In genomic region chr9:107727041-107727440, GRCm38 (mm10) we compare ENCODE assay signal across 14 mouse cellular contexts. TPM values are rescaled to one million over a fixed set of nuclear protein-coding genes. Genes with fewer than 3 reads are reported as not detected.
DNase-seq lines count a peak whose midpoint lies in the region; ATAC-seq lines count a peak whose summit lies in the region.
"Had no signal": no experiment of that assay in that cellular context is flagged by ENCODE, and none has a peak within 500 bp of the region (broad histone marks: within the 10 kb centered on the region; RNA-seq: fewer than 3 reads in every experiment).

No protein-coding gene starts in this region.

- DNase-seq in heart, embryonic 10.5 days (ENCODE audit: low spot score): no peak
- peak; percentile 49 for DNase-seq in MN1 (ENCODE audit: low spot score)
- no peak for DNase-seq in cerebellum, postnatal 10 days
- no peak for DNase-seq in spleen, postnatal 4 days (ENCODE audit: low spot score in 2 of 2)
- DNase-seq: adrenal gland, adult 8-10 months; cerebellum, adult 11 months; thymus, postnatal 14 days had no signal

- H3K4me3 ChIP-seq in heart, embryonic 10.5 days: no peak overlapping the region
- no peak overlapping the region for H3K4me3 ChIP-seq in heart, embryonic 11.5 days (ENCODE audit: low read depth, low read length)
- no peak overlapping the region for H3K4me3 ChIP-seq in embryonic facial prominence, embryonic 13.5 days
- no peak overlapping the region for H3K4me3 ChIP-seq in limb, embryonic 13.5 days
- H3K4me3 ChIP-seq in intestine, embryonic 15.5 days (replicated peaks): no peak overlapping the region
- H3K4me3 ChIP-seq: heart, embryonic 15.5 days had no signal

- WGBS in heart, embryonic 10.5 days: 60% methylated on average over 3 of the region's 3 CpGs
- 57% methylated on average over 3 of the region's 3 CpGs for WGBS in heart, embryonic 11.5 days (ENCODE audit: insufficient replicate concordance)
- WGBS in embryonic facial prominence, embryonic 13.5 days: 37% methylated on average over 3 of the region's 3 CpGs
- WGBS in limb, embryonic 13.5 days: 40% methylated on average over 3 of the region's 3 CpGs
- WGBS in intestine, embryonic 15.5 days: 53% methylated on average over 3 of the region's 3 CpGs

- no peaks in the 10 kb centered on the region for H3K36me3 ChIP-seq in heart, embryonic 10.5 days
- no peaks in the 10 kb centered on the region for H3K36me3 ChIP-seq in heart, embryonic 11.5 days (ENCODE audit: control insufficient read depth, insufficient read depth, low read length)
- no peaks in the 10 kb centered on the region for H3K36me3 ChIP-seq in embryonic facial prominence, embryonic 13.5 days
- H3K36me3 ChIP-seq in limb, embryonic 13.5 days: no peaks in the 10 kb centered on the region
- H3K36me3 ChIP-seq in intestine, embryonic 15.5 days: no peaks in the 10 kb centered on the region
- H3K36me3 ChIP-seq: heart, embryonic 15.5 days had no signal

- no peak overlapping the region for H3K9ac ChIP-seq in heart, embryonic 11.5 days (ENCODE audit: low read depth, low read length)
- H3K9ac ChIP-seq in embryonic facial prominence, embryonic 13.5 days: no peak overlapping the region; the same call in 1 of the 2 replicates
- no peak overlapping the region; the same call in none of the 2 replicates for H3K9ac ChIP-seq in limb, embryonic 13.5 days
- H3K9ac ChIP-seq in intestine, embryonic 15.5 days: no peak overlapping the region
- H3K9ac ChIP-seq: heart, embryonic 15.5 days had no signal

- H3K27me3 ChIP-seq in heart, embryonic 10.5 days (ENCODE audit: insufficient read depth, poor library complexity, severe bottlenecking): peaks cover 23% of the 10 kb centered on the region
- H3K27me3 ChIP-seq in heart, embryonic 11.5 days (ENCODE audit: control insufficient read depth, insufficient read depth, low read length): peaks cover 13% of the 10 kb centered on the region
- H3K27me3 ChIP-seq in embryonic facial prominence, embryonic 13.5 days: no peaks in the 10 kb centered on the region
- no peaks in the 10 kb centered on the region for H3K27me3 ChIP-seq in limb, embryonic 13.5 days
- H3K27me3 ChIP-seq in intestine, embryonic 15.5 days (replicated peaks): no peaks in the 10 kb centered on the region
- H3K27me3 ChIP-seq: Patski had no signal

- no peaks in the 10 kb centered on the region for H3K9me3 ChIP-seq in heart, embryonic 10.5 days
- H3K9me3 ChIP-seq in heart, embryonic 11.5 days (replicated peaks; ENCODE audit: control insufficient read depth, low read length): no peaks in the 10 kb centered on the region
- no peaks in the 10 kb centered on the region for H3K9me3 ChIP-seq in embryonic facial prominence, embryonic 13.5 days
- no peaks in the 10 kb centered on the region for H3K9me3 ChIP-seq in limb, embryonic 13.5 days
- H3K9me3 ChIP-seq in intestine, embryonic 15.5 days: no peaks in the 10 kb centered on the region
- H3K9me3 ChIP-seq: heart, embryonic 15.5 days had no signal

- peaks cover 68% of the 10 kb centered on the region for H3K4me1 ChIP-seq in heart, embryonic 10.5 days
- peaks cover 30% of the 10 kb centered on the region for H3K4me1 ChIP-seq in heart, embryonic 11.5 days (ENCODE audit: control insufficient read depth, insufficient read depth, low read length)
- peaks cover 91% of the 10 kb centered on the region for H3K4me1 ChIP-seq in embryonic facial prominence, embryonic 13.5 days
- H3K4me1 ChIP-seq in limb, embryonic 13.5 days: peaks cover 94% of the 10 kb centered on the region
- H3K4me1 ChIP-seq in intestine, embryonic 15.5 days (replicated peaks): peaks cover 38% of the 10 kb centered on the region

- H3K4me2 ChIP-seq in heart, embryonic 11.5 days: no peak overlapping the region
- no peak overlapping the region for H3K4me2 ChIP-seq in embryonic facial prominence, embryonic 13.5 days
- H3K4me2 ChIP-seq in limb, embryonic 13.5 days (replicated peaks): no peak overlapping the region
- H3K4me2 ChIP-seq in intestine, embryonic 15.5 days (replicated peaks): no peak overlapping the region
- H3K4me2 ChIP-seq: heart, embryonic 15.5 days had no signal

- peak overlapping the region; percentile 25 for H3K27ac ChIP-seq in heart, embryonic 10.5 days
- H3K27ac ChIP-seq in heart, embryonic 11.5 days (ENCODE audit: low read depth, low read length): no peak overlapping the region
- peak overlapping the region; percentile 29 for H3K27ac ChIP-seq in embryonic facial prominence, embryonic 13.5 days
- H3K27ac ChIP-seq in limb, embryonic 13.5 days: peak overlapping the region; percentile 48
- no peak overlapping the region for H3K27ac ChIP-seq in intestine, embryonic 15.5 days
- H3K27ac ChIP-seq: heart, embryonic 15.5 days had no signal

- no peak for ATAC-seq in heart, embryonic 11.5 days (replicated peaks; ENCODE audit: insufficient number of reproducible peaks, low FRiP score, low TSS enrichment)
- no peak for ATAC-seq in embryonic facial prominence, embryonic 13.5 days (ENCODE audit: insufficient number of reproducible peaks, insufficient read depth, low FRiP score, low TSS enrichment, low read depth)
- ATAC-seq in limb, embryonic 13.5 days (ENCODE audit: low FRiP score, low read depth): no peak
- no peak for ATAC-seq in intestine, embryonic 15.5 days
- ATAC-seq: intestine, embryonic 16.5 days; Patski had no signal

RNA-seq across cellular contexts. Expression of gene Sema3f, which starts 16.8 kb away (rescaled TPM):
- polyA plus RNA-seq in heart, embryonic 10.5 days (2016; fragmentation: Nextera tagmentation; extraction: Ambion mirVana): 4.7 and 13.2 TPM in 2 replicates
- 4.6 and 5.8 TPM in 2 replicates for polyA plus RNA-seq in heart, embryonic 11.5 days (2014; fragmentation: Nextera tagmentation; extraction: Ambion mirVana)
- polyA plus RNA-seq in embryonic facial prominence, embryonic 13.5 days (2015; fragmentation: Nextera tagmentation; extraction: Ambion mirVana): 37.7 and 44.0 TPM in 2 replicates
- polyA plus RNA-seq in limb, embryonic 13.5 days (2015; fragmentation: Nextera tagmentation; extraction: Ambion mirVana): 31.8 and 32.1 TPM in 2 replicates
- 8.9 and 11.2 TPM in 2 replicates for polyA plus RNA-seq in intestine, embryonic 15.5 days (2015; fragmentation: Nextera tagmentation; extraction: Ambion mirVana)

RNA-seq across cellular contexts. Expression of gene Rbm5, which starts 43.8 kb away (rescaled TPM):
- polyA plus RNA-seq in heart, embryonic 10.5 days (2016; fragmentation: Nextera tagmentation; extraction: Ambion mirVana): 131 and 159 TPM in 2 replicates
- 113 and 135 TPM in 2 replicates for polyA plus RNA-seq in heart, embryonic 11.5 days (2014; fragmentation: Nextera tagmentation; extraction: Ambion mirVana)
- 262 and 274 TPM in 2 replicates for polyA plus RNA-seq in embryonic facial prominence, embryonic 13.5 days (2015; fragmentation: Nextera tagmentation; extraction: Ambion mirVana)
- 257 and 270 TPM in 2 replicates for polyA plus RNA-seq in limb, embryonic 13.5 days (2015; fragmentation: Nextera tagmentation; extraction: Ambion mirVana)
- polyA plus RNA-seq in intestine, embryonic 15.5 days (2015; fragmentation: Nextera tagmentation; extraction: Ambion mirVana): 153 and 154 TPM in 2 replicates

RNA-seq across cellular contexts. Expression of gene Gnat1, which starts 47.5 kb away (rescaled TPM):
- polyA plus RNA-seq in heart, embryonic 10.5 days (2016; fragmentation: Nextera tagmentation; extraction: Ambion mirVana): 1.2 and 3.2 TPM in 2 replicates
- polyA plus RNA-seq in heart, embryonic 11.5 days (2014; fragmentation: Nextera tagmentation; extraction: Ambion mirVana): 0.42 and 1.2 TPM in 2 replicates
- 1.2 and 2.0 TPM in 2 replicates for polyA plus RNA-seq in embryonic facial prominence, embryonic 13.5 days (2015; fragmentation: Nextera tagmentation; extraction: Ambion mirVana)
- polyA plus RNA-seq in limb, embryonic 13.5 days (2015; fragmentation: Nextera tagmentation; extraction: Ambion mirVana): 0.74 and 1.0 TPM in 2 replicates
- polyA plus RNA-seq in intestine, embryonic 15.5 days (2015; fragmentation: Nextera tagmentation; extraction: Ambion mirVana): 0.82 and 1.9 TPM in 2 replicates

RNA-seq across cellular contexts. Expression of gene Slc38a3, which starts 57.7 kb away (rescaled TPM):
- polyA plus RNA-seq in heart, embryonic 10.5 days (2016; fragmentation: Nextera tagmentation; extraction: Ambion mirVana): 4.2 and 4.5 TPM in 2 replicates
- 2.8 and 3.3 TPM in 2 replicates for polyA plus RNA-seq in heart, embryonic 11.5 days (2014; fragmentation: Nextera tagmentation; extraction: Ambion mirVana)
- 3.4 and 4.1 TPM in 2 replicates for polyA plus RNA-seq in embryonic facial prominence, embryonic 13.5 days (2015; fragmentation: Nextera tagmentation; extraction: Ambion mirVana)
- polyA plus RNA-seq in limb, embryonic 13.5 days (2015; fragmentation: Nextera tagmentation; extraction: Ambion mirVana): 4.3 and 5.3 TPM in 2 replicates
- 8.4 and 16.0 TPM in 2 replicates for polyA plus RNA-seq in intestine, embryonic 15.5 days (2015; fragmentation: Nextera tagmentation; extraction: Ambion mirVana)

Comparison
In these comparisons a context has a peak if more than half of its experiments do, and no peak if none do; other contexts are left out.
1. H3K27ac ChIP-seq: peak in heart, embryonic 10.5 days (single experiment), embryonic facial prominence, embryonic 13.5 days (single experiment) and limb, embryonic 13.5 days (single experiment); none in heart, embryonic 11.5 days (single experiment) and intestine, embryonic 15.5 days (single experiment).